Mouse (Mus musculus) left cerebral cortex, postnatal 25 days (tissue): Measurements from ENCODE around the gene Gsg1l. TPM values are rescaled to one million over a fixed set of nuclear protein-coding genes. Genes with fewer than 3 reads are reported as not detected.
A peak's percentile ranks its signal among the peaks of the same experiment; 100 is the strongest.

Experiments used
- DNase-seq, 2 experiments: peaks; one replicate each; pipeline ENCODE4 v3.0.0; 2022; ENCODE audit warnings: low spot score in 2 of 2, mixed read lengths in 1 of 2
- intact Hi-C: fragments of 180-260 bp; cut with DNase I; formaldehyde crosslinking; loops from one replicate; pipeline ENCODE4 v1.15.1; 2025
- total RNA-seq, 2 experiments: library from RNA; stranded (reverse); gene quantifications; 2 replicates each; pipeline ENCODE4 v1.2.3; 2021

Gsg1l gene
- total RNA-seq, 2 experiments from 2014 or later = 81.6 to 84.0 TPM

GRCm38 (mm10) chr7:125954356-125954878, 127.8 kb downstream of the Gsg1l start:
- intact Hi-C loops = no loop called here
- DNase-seq = no peak

- intact Hi-C loops = no loop called here
- DNase-seq = no peak
Observed at GRCm38 (mm10) chr7:125953844-125954243, 128.4 kb downstream of the Gsg1l start.

- intact Hi-C loops = no loop called here
- peak in 1 of 2 experiments; percentile 25 for DNase-seq
Observed at GRCm38 (mm10) chr7:125951911-125952310, 130.3 kb downstream of the Gsg1l start.

- intact Hi-C loops = no loop called here
- no peak for DNase-seq
Observed at GRCm38 (mm10) chr7:125948973-125949372, 133.2 kb downstream of the Gsg1l start.

GRCm38 (mm10) chr7:125945915-125946314, 136.3 kb downstream of the Gsg1l start:
- no peak for DNase-seq

GRCm38 (mm10) chr7:125944631-125945030, 137.6 kb downstream of the Gsg1l start:
- intact Hi-C loops = no loop called here
- DNase-seq = no peak

More at GRCm38 (mm10) chr7:125945915-125946314, 136.3 kb downstream of the Gsg1l start:
- intact Hi-C loops = no loop called here

- intact Hi-C loops = no loop called here
- DNase-seq = peak in 1 of 2 experiments; percentile 11
Observed at GRCm38 (mm10) chr7:125943511-125943910, 138.7 kb downstream of the Gsg1l start.

GRCm38 (mm10) chr7:125942365-125943090, 139.7 kb downstream of the Gsg1l start:
- no peak for DNase-seq
- intact Hi-C loops = no loop called here

GRCm38 (mm10) chr7:125934319-125934718, 147.9 kb downstream of the Gsg1l start:
- DNase-seq = no peak
- intact Hi-C loops = no loop called here

GRCm38 (mm10) chr7:125933356-125934244, 148.6 kb downstream of the Gsg1l start:
- intact Hi-C loops = no loop called here

GRCm38 (mm10) chr7:125931602-125932001, 150.6 kb downstream of the Gsg1l start:
- intact Hi-C loops = no loop called here
- no peak for DNase-seq

More at GRCm38 (mm10) chr7:125933356-125934244, 148.6 kb downstream of the Gsg1l start:
- DNase-seq = peak in 1 of 2 experiments; percentile 25

- no peak for DNase-seq
- intact Hi-C loops = no loop called here
Observed at GRCm38 (mm10) chr7:125924044-125924443, 158.2 kb downstream of the Gsg1l start.

- no peak for DNase-seq
- intact Hi-C loops = no loop called here
Observed at GRCm38 (mm10) chr7:125920801-125921200, 161.4 kb downstream of the Gsg1l start.

- peak in 1 of 2 experiments; percentile 25 for DNase-seq
- intact Hi-C loops = no loop called here
Observed at GRCm38 (mm10) chr7:125900386-125901161, 181.6 kb downstream of the Gsg1l start.

GRCm38 (mm10) chr7:125899916-125900315, 182.3 kb downstream of the Gsg1l start:
- intact Hi-C loops = no loop called here
- no peak for DNase-seq

GRCm38 (mm10) chr7:125899036-125899435, 183.2 kb downstream of the Gsg1l start:
- intact Hi-C loops = no loop called here
- peak; percentile 77 to 96 for DNase-seq

- peak in 1 of 2 experiments; percentile 76 for DNase-seq
- intact Hi-C loops = loop anchor here (1.0 kb wide), 2 partner anchors 103 to 130 kb away; no protein-coding TSS in a partner anchor
Observed at GRCm38 (mm10) chr7:125897059-125897458, 185.2 kb downstream of the Gsg1l start.

- intact Hi-C loops = no loop called here
- no peak for DNase-seq
Observed at GRCm38 (mm10) chr7:125893621-125894020, 188.6 kb downstream of the Gsg1l start.

GRCm38 (mm10) chr7:125888373-125888772, 193.8 kb downstream of the Gsg1l start:
- DNase-seq = peak; percentile 73 to 91
- intact Hi-C loops = loop anchor here (1.0 to 2.0 kb wide), 2 partner anchors 115 to 194 kb away; partner anchors contain the start of gene Gsg1l
